Mouse (Mus musculus) c-Kit-positive CD71-positive TER-119-negative erythroid progenitor cells, embryonic 14.5 days (primary cell): Measurements from ENCODE around the gene Dspp.

Experiments
- DNase-seq: peaks from one replicate; pipeline ENCODE4 v3.0.0-alpha.2; 2013; ENCODE audit warnings: low read depth

Gene Dspp

GRCm38 (mm10) chr5:104170412-104170811 is at the start of gene Dspp:
Gene Dspp (plus strand): TSS chr5:104170712.
- no peak for DNase-seq

- DNase-seq, result no peak
Observed at GRCm38 (mm10) chr5:104124016-104124658, 46.4 kb upstream of the Dspp start.

- DNase-seq, result no peak
Observed at GRCm38 (mm10) chr5:104126561-104127320, 43.8 kb upstream of the Dspp start.

DNA sequence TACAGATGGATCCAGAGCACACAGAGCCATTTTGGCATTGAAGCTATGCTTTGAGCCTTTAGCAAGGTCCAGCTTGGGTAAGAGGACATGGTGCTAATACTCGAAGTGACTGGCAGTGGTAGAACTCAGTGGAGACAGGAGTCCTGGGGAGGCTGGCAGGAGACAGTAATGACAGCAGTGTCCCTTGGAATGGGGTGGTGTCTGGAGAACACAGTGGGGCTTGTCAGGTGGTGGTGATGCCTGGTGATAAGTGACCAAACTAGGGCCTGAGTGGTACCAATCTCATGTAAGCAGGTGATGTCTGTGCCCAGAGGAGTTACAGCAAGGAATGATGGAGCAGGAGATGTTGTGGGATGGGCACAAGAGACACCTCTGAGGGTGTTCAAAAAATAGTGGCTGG is 43.2 kb upstream of the Dspp start:
- no peak for DNase-seq

GRCm38 (mm10) chr5:104128281-104129031 is 42.1 kb upstream of the Dspp start:
- no peak for DNase-seq

DNA sequence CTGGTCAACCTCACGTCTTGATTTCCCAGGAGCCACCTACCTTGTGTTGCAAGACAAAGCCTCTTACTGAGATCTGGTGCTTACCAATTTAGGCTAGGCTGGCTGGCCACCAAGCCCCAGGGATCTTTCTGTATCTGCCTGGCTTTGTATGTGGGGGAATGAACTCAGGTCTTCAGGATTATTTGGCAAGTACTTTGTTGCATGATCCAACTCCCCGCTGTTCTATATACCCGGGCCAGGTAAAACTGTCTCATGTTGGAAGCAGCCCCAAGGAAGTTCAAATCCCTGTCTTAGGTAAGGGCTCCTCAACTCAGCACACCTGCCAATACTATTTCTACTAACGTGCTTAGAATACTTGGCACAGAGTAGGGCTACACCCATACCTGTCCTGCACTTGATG is 39.6 kb upstream of the Dspp start:
- DNase-seq, result no peak

GRCm38 (mm10) chr5:104131544-104131943 is 39.0 kb upstream of the Dspp start:
- DNase-seq, result no peak

DNA sequence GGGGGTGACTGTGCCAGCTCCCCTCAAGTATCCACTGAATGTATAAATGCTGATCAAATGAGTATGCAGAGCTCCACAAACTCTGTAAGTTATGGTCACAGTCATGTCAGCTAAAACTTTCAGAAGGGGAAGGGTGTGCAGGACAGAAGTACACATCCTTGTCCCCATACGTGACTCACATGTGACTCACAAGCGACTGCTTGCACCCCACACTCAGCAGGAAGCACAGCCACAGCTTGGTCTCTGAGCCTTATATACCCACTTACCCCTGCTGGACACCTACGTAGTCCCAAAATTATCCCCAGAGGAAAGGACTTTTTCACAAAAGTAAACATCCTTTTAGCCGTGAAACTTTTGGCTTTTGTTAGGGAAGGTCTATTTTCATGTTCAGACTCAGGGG is 36.8 kb upstream of the Dspp start:
- DNase-seq, result no peak

- no peak for DNase-seq
Observed at GRCm38 (mm10) chr5:104137920-104138541, 32.5 kb upstream of the Dspp start.

DNA sequence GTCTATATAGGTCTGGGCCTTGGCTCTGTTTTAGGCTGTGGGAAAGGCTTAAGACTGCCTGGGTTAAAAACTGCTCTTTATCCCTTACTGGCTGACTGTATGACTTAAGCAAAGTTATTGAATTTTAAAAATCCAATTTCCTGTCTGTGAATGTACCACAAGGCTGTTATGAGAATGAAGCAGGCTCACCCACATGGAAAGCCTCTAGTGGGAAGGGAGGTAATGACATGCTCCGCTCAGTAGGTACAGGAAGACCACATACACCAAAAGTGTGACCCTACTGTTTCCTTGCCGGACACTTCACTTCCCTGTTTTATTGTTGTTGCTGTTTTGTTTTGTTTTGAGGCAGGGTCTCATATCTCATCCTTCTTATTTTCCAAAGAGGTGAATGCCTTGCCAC is 29.4 kb upstream of the Dspp start:
- no peak for DNase-seq

- DNase-seq, result no peak
Observed at GRCm38 (mm10) chr5:104144057-104144456, 26.5 kb upstream of the Dspp start.

DNA sequence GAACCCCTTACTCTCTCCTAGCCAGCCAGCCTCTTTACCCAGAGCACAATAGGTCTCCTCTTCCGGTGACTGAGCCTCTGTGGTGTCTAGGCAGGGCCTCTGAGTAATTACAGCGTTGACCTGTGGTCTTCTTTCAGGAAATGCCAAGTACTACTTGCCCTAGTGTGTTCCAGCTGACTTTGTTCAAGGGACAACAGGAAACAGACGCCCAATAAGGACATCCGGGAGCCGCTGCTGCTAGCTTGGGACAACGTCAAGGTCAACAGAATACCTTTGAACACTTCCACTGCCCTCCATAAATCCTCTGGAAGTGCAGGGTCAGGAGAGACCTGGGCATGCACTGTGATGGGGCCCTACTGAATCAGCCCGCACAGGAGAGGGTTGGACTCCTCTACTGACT is 21.2 kb upstream of the Dspp start:
- DNase-seq, result no peak

DNA sequence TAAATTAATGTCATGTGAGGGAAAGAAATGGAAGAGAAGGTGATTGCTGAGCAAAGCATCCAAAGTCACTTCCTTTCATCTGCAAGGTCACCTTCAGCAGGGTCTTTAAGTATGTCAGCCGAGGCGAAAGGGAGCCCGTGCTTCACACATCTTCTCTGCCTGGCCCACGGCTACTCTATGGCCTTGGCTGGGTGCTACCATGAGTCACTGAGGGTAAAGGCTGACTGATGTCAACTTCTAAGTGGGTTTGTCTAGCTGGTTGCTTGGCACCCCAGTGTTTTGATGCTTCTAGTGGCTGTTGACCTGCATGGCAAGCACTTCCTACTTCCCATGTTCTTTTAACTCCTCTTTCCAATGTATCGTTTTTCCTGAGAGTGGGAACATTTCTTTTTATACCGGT is 20.3 kb upstream of the Dspp start:
- DNase-seq, result no peak

DNA sequence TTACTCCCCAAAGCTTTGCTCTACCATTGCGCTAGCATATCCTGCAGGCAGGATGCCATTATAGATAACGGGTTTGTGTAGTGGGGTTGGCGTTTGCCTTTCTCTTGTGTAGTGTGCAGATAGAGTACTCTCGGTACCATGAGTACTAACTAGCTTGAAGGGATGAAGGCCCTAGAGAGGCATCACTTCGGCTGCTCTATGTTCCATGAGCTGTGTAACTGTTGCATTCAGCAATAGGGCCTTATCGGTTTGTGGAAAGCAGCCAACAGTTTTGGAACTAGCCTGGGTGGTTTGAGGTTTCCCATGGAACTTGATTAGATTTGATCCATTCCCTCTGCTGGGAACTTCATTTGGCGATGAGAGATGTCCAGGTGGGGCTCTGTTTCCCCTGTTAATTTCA is 12.8 kb upstream of the Dspp start:
- DNase-seq, result no peak

GRCm38 (mm10) chr5:104158332-104159052 is 12.0 kb upstream of the Dspp start:
- no peak for DNase-seq

GRCm38 (mm10) chr5:104160581-104160980 is 9.9 kb upstream of the Dspp start:
- DNase-seq, result no peak

DNA sequence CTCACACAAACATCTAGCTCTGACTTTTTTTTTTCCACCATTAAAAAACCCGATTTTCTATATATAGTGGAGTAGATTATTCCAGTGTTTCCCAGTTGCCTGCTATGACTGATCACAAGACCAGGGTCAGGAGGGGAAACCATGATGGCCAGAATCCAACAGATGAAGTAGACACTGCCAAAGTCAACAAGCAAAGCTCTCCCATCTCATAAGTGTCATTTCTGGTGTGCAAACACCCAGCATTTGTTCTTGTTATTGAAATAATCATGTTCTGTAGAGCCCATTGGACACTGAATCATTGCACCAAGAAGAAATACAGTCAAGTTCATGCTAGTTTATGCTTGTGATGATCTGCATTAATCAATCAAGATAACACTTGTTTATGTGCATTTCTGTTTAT is 9.1 kb upstream of the Dspp start:
- no peak for DNase-seq

DNA sequence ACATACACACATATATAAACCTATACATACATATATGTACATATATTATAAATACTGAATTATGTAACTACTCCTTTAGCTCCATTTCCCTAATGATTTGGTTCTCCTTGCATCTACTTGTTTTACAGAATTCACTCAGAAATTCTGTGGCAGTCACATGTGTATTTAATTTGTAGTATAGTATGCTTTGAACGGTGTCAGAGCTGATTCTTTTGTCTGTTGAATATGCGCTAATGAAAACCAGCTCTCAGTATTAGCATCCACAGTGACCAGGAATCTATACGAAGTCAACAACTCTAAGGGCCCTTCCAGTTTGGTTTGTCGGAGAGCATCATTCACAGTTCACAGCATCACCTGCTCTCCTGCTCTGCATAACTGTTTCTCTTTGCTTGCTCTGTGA is 7.0 kb upstream of the Dspp start:
- DNase-seq, result no peak

DNA sequence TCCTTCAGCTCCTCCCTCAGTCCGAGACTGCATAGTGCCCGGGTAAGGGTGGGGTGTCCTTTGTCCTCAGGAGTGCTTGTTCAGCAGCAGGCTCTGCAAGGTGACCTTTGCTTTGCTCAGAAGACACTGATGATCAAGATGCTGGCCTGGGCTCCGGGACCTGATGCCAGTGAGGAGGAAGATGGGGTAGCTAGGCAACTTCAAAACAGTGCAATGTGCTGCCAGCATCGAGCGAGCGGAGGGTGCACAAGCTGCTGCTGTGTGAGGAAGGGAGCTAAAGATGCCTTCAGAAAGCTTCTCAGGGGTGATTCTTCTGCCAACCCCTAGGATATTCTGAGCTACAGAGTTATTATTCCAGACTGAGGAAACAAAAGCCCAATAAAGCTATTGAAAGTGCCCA is 2.6 kb downstream of the Dspp start:
- no peak for DNase-seq

DNA sequence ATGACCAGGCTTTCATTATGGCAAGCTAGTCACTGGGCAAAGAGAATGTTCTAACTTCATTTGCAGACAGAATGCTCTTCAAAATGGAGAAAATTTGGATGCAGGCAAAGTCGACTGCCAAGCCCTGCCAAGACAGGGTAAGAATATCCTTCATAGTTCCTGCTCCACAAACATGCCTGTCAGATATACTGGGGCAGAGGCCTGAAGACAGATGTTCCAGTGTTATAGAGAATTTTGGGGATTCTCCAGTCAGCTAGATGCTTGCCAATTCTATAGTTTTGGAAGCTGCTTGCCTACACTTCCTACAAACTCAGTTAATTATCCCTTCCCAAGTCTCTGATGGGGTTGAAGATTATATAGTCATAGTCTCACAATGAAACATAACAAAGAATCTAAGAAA is 13.2 kb downstream of the Dspp start:
- no peak for DNase-seq

GRCm38 (mm10) chr5:104187281-104187680 is 16.8 kb downstream of the Dspp start:
- DNase-seq, result no peak

- DNase-seq, result no peak
Observed at GRCm38 (mm10) chr5:104195086-104195485, 24.6 kb downstream of the Dspp start.
